Mouse (Mus musculus) MN1 (cell line): ENCODE results near the gene Zfp950.

Experiments used
- DNase-seq: peaks from one replicate; pipeline ENCODE4 v3.0.0-alpha.2; 2016; ENCODE audit warnings: low spot score

The Zfp950 gene

DNA sequence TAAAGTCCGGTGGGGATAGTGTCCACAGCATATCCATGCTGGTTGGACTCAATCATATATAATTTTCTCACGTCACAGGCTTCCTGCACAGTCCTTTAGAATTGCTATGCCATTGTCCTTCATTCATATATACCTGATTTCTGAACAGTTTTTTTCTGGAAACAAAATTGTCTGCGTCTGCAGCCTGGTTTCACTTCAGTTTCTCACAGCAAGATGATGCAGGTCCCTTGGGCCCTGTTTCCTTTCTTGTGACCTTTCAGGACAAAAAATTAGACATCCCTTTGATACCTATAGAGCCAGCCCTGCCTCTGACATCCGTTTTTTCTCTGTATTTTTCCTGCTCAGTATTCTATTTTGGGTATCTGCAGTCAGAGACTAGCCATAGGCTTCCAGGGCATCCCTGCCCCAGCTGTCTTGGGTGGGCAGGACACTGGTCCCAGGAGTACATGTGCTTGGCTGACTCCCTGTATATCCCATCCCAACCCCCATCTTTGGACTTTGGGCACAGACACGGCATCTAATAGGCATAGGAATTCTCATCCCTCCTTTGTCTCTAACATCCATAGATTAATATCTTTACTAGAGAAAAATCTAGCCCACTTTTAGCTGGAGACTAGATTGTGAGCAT lies 83.7 kb downstream of the Zfp950 start:
- no peak for DNase-seq

DNA sequence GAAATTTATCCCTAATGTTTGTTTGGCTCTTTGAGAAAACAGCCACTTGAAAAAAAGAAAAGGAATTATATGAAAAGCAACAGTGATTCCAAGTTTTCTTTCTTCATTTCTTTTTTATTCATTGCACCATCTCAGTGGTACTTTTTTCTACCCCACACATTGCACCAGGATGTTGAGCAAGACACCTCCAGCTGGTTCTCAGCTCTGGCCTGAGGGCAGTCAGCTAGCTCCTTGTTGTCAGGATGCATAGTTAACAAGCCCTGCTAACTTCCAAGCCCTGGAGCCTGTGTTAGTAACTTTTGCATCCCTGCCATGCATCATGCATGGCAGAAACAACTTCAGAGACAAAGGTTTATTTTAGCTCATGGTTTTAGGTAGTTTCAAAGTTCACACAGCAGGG lies 87.9 kb downstream of the Zfp950 start:
- DNase-seq, result no peak

DNA sequence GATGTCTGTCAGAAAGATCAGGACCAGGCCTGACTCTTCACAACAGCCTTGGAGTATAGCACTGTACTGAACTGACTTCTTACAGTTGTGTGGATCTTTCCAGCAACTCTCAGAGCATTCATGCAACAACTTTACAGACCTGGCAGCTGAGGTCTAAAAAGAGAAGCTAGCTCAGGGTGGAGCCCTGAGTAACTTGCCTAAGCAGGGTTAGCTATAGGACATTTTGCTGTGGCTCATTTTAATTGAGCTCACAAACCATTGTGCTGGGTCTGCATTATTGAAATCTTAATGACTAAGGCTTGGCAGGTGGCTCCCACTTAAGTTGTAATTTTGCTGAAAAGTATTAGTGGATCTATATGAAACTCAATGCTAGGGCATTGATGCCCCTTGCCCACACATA lies 88.6 kb downstream of the Zfp950 start:
- no peak for DNase-seq

DNA sequence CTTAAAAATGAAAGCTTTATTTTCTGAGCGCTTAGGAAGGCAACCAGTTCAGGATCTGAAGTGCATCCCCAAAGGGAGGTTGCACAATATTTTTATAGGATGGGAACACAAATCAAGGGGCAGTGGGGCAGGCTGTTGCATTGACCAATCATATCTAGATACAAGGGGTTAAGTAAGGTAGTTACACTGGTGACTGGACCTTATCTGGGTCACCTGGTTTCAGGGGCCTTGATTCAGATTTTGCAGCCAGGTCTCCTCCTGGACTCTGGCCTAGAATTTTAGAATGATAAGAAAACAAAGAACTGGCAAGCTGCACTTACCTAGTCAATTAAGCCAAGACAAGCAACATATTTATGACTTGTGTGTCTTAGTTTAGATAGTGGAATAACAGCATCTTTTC lies 89.5 kb downstream of the Zfp950 start:
- no peak for DNase-seq

DNA sequence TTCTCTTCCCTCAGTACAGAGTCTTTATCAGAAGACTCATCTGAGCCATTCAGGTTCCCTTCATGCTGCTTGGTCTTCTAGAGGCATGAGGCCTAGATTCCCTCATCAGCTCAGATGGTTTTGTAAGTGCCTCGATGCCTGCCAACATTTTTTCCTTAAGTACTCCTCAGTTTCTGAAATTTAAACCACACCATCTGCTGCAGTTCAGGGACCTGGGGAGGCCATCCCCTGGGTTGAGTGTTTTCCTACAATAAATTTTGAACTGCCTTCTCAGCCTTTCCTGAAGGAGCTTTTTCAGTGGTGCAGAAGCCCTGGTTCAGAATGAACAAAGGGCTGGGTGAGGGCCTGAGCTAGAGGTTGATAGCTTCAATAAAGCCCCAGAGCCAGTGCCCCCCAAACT lies 91.2 kb downstream of the Zfp950 start:
- DNase-seq, result no peak

DNA sequence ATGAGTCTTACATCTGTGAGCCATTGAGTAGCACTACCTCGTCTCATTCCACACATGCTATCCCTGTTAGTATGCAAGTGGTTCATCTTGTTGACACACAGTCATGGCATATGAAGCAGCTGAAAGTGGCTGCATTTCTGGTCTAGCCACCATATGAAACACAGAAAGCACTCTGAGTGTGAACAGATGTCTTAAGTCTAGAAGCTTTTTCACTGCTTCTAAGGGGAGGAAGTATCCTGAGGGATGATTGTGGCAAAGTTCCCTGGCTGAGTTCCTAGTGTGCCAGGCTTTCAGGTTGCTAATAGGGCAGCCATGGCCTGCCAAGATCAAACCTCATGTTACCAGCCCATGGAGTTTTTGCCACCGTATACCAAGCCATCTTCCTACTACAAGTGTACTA lies 92.0 kb downstream of the Zfp950 start:
- no peak for DNase-seq

DNA sequence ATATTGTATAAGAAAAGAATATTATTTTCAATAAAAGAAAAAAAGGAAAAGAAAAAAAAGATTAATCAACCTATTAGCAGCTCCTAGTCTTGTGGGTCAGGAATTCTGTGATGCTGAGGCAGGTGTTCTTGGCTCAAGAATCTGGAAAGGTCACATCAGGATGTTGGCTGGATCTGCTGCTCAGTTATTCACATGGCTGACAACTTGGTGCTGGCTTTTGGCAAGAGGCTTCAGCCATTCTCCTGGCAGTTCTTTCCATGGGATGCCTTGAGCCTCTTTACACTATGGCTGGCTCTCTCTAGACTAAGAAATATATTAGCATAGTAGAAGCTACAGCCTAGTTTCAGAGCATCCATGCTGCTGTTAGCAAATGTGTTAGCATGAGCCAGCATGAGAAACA lies 101.5 kb downstream of the Zfp950 start:
- DNase-seq, result no peak

GRCm38 (mm10) chr19:61031570-61031969 lies 109.1 kb downstream of the Zfp950 start:
- DNase-seq, result no peak

GRCm38 (mm10) chr19:61021939-61022566 lies 118.6 kb downstream of the Zfp950 start:
- DNase-seq, result no peak

- no peak for DNase-seq
Measured at GRCm38 (mm10) chr19:61021502-61021901, 119.1 kb downstream of the Zfp950 start.

DNA sequence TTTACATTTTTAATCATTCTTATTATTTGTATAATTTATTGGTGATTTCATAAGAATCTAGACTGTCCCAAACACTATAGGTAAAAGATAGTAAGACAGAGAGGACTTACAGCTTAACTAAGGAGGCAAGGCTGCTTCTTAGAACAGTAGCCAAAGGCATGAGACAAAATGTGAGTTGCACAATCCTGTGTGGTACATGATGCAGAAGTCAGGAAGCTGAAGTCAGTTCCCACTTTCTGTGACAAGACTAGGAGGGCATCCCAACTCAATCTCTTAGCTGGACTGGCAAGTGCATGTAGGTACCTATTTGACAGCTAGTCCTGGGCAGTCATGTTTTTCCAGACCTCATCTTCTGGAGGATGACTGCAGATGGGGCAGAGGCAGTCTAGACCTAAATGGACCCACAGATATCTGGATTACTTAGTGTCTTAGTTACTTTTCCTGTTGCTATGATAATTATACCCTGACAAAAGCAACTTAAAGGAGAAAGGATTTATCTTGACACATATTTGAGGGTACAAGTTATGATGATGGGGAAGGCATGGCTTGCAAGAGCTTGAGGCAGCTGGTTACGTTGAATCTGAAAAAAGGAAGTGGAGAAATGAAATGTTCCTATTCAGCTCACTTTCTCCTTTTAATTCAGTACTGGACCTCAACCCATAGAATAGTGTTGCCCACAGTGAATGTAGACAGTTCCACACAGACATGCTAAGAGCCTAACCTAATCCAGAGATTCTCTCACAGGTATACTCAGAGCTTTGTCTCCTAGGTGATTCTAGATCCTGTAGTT lies 123.0 kb downstream of the Zfp950 start:
- no peak for DNase-seq

DNA sequence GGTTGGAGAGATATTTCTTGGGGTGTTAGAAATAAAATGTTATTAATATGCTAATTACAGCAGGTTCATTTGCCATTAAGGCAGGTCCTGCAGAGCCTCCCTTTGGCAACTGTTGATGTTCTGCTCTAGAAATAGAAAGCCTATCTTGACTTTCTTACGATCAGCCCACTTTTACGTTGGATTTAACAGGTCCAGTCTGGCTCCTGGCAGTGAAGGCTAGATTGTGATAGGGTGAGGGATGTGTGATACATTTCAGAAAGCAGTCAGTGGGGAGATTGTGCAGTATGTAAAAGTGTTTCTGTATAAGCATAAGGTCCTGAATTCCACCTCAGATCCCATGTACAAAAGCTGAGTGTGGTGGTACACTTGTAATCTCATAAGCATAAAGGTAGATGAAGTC lies 131.4 kb downstream of the Zfp950 start:
- DNase-seq, result no peak
